Mouse (Mus musculus) testis, postnatal 10 days (tissue): Measurements from ENCODE around the gene Prdx5.

Experiments used
- DNase-seq: peaks from one replicate; pipeline ENCODE4 v3.0.0; 2021; ENCODE audit warnings: low spot score

Gene Prdx5

GRCm38 (mm10) chr19:6909507-6910289 is at the start of gene Prdx5, which contains the start of gene Trmt112:
Gene Prdx5, minus strand, starts transcription at chr19:6910106.
Gene Trmt112, plus strand, starts transcription at chr19:6909698.
- DNase-seq, result peak; percentile 91

- DNase-seq, result no peak
Observed at GRCm38 (mm10) chr19:6956461-6956860, 46.6 kb upstream of the Prdx5 start.

GRCm38 (mm10) chr19:6955424-6955823 is 45.5 kb upstream of the Prdx5 start:
- DNase-seq, result no peak

- peak; percentile 78 for DNase-seq
Observed at GRCm38 (mm10) chr19:6954046-6954445, 44.1 kb upstream of the Prdx5 start.

- peak; percentile 68 for DNase-seq
Observed at GRCm38 (mm10) chr19:6952712-6953037, 42.8 kb upstream of the Prdx5 start.

GRCm38 (mm10) chr19:6951994-6952711 is 42.2 kb upstream of the Prdx5 start:
- peak; percentile 86 for DNase-seq

GRCm38 (mm10) chr19:6951381-6951968 is 41.6 kb upstream of the Prdx5 start:
- peak; percentile 91 for DNase-seq

GRCm38 (mm10) chr19:6950613-6951153 is 40.8 kb upstream of the Prdx5 start:
- DNase-seq, result no peak

- no peak for DNase-seq
Observed at GRCm38 (mm10) chr19:6949951-6950350, 40.0 kb upstream of the Prdx5 start.

- no peak for DNase-seq
Observed at GRCm38 (mm10) chr19:6949532-6949931, 39.6 kb upstream of the Prdx5 start.

- no peak for DNase-seq
Observed at GRCm38 (mm10) chr19:6948186-6948585, 38.3 kb upstream of the Prdx5 start.

GRCm38 (mm10) chr19:6947742-6948141 is 37.8 kb upstream of the Prdx5 start:
- DNase-seq, result no peak

GRCm38 (mm10) chr19:6943709-6944108 is 33.8 kb upstream of the Prdx5 start:
- DNase-seq, result no peak

- peak; percentile 39 for DNase-seq
Observed at GRCm38 (mm10) chr19:6942764-6943163, 32.9 kb upstream of the Prdx5 start.

GRCm38 (mm10) chr19:6942249-6942691 is 32.4 kb upstream of the Prdx5 start, which contains the start of gene Gpr137:
Gene Gpr137, minus strand, starts transcription at chr19:6942480.
- DNase-seq, result peak; percentile 94

- DNase-seq, result peak; percentile 97
Observed at GRCm38 (mm10) chr19:6941372-6942248, 31.7 kb upstream of the Prdx5 start, which contains the start of gene Bad. Gene Bad, plus strand, starts transcription at chr19:6941861.

GRCm38 (mm10) chr19:6940396-6941351 is 30.8 kb upstream of the Prdx5 start:
- no peak for DNase-seq

GRCm38 (mm10) chr19:6939106-6940002 is 29.4 kb upstream of the Prdx5 start:
- DNase-seq, result peak; percentile 43
